Mouse (Mus musculus): Measurements from ENCODE around the gene Sorbs1.

DNA sequence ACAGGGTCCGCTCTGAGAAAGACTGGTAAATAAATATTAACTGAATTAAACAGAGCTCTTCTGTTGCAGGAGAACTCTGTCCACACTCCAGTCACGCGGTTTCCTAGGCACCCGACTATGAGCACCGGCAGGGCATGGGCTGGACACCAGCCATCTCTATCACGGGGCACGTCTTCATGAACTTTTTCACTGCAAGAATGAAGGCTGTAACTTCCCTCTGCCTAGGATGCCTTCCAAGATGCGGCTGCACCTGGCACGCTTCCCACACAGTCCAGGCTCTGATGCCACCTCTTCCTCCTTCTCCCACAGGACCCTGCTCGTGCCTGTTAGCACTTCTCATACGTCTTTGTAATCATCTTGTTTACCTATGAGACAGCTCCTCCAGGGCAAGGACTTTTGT is 26.0 kb downstream of the Sorbs1 start:
- TF ChIP-seq E2F4 (IDR thresholded peaks at IDR 0.05; ENCODE audit: insufficient read depth) = no peak
- TF ChIP-seq TCF3 (IDR thresholded peaks at IDR 0.05; ENCODE audit: insufficient read length, low read depth) = no peak
- no peak for TF ChIP-seq POLR2A (IDR thresholded peaks at IDR 0.05; ENCODE audit: insufficient read length, low read depth)
- no peak for TF ChIP-seq MYOD1 (IDR thresholded peaks at IDR 0.05; ENCODE audit: control insufficient read depth in 1 of 3, insufficient read length in 2 of 3, low read depth in 2 of 3)
- TF ChIP-seq REST (IDR thresholded peaks at IDR 0.05; ENCODE audit: insufficient read depth, insufficient read length) = no peak
- no peak for TF ChIP-seq CEBPB (IDR thresholded peaks at IDR 0.05; ENCODE audit: insufficient read depth, poor library complexity, severe bottlenecking)
- TF ChIP-seq USF1 (IDR thresholded peaks at IDR 0.05; ENCODE audit: low read depth) = no peak
- no peak for TF ChIP-seq TCF12 (IDR thresholded peaks at IDR 0.05; ENCODE audit: insufficient read depth, poor library complexity, severe bottlenecking)

Data from myocyte (in vitro differentiated cells).